Mouse (Mus musculus): ENCODE results near the gene Sdr39u1. TPM values are rescaled to one million over a fixed set of nuclear protein-coding genes. Genes with fewer than 3 reads are reported as not detected.

Sdr39u1 gene
- 22.3 and 25.1 TPM in 2 replicates for polyA plus RNA-seq (2012; rRNA removed)

GRCm38 (mm10) chr14:55899701-55900413 lies at the start of gene Sdr39u1:
Gene Sdr39u1 (minus strand): TSS chr14:55900293.
- peaks cover 14% of the 10 kb centered on the region for H3K36me3 ChIP-seq (ENCODE audit: control insufficient read depth, insufficient read depth, low read length)
- H3K27me3 ChIP-seq (ENCODE audit: control insufficient read depth, insufficient read depth, low read length): no peaks in the 10 kb centered on the region
- DNase-seq (ENCODE audit: low read depth in 1 of 2, low spot score in 2 of 2): peak; percentile 79 to 87
- WGBS: under 1% methylated on average over 39 of the region's 39 CpGs
- TF ChIP-seq POLR2A (IDR thresholded peaks at IDR 0.05; ENCODE audit: low read depth, low read length) (peak; percentile 80), CTCF (IDR thresholded peaks at IDR 0.05; ENCODE audit: extremely low read depth, insufficient read depth, insufficient read length, insufficient replicate concordance) (no peak)
- H3K4me3 ChIP-seq (ENCODE audit: extremely low read depth, insufficient read depth, insufficient read length): peak within 1 kb of the TSS; percentile 71
- H3K27ac ChIP-seq (ENCODE audit: insufficient read depth, low read length): peak within 1 kb of the TSS; percentile 75
- H3K4me1 ChIP-seq (ENCODE audit: control insufficient read depth, insufficient read depth, insufficient read length): peaks cover 5% of the 10 kb centered on the region; the same call in 1 of the 2 replicates

DNA sequence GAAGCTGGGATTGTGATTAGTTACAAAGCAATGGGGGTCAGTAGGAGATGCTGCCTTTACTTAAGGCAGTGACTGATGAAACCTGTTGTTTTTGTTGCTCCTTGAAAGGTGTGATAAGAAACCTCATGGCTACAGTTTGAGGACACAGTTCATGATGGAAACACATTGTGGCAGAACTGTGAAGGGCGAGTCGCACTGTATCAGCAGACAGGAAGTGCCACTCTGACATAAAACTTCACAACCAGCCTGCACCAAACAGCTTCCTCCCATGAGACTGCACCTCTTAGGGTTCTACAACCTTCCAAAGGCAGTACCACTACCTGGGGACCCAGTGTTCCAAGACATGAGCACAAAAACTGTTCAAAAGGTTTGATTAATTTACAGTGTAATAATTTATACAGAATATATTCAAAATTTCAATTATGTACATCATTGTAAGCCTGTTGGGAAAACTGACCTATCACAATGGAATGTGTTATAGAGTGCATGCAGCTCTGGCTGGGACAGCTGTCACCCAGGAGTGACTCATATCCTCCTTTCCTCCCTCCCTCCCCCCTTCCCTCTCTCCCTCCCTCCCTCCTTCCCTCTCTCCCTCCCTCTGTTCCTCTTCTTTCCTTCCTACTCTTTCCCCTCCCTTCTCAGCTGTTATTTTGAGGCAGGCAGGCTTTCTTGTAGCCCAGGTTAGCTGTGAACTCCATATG lies 46.3 kb upstream of the Sdr39u1 start:
- peak in 1 of 2 experiments; percentile 2 for DNase-seq (ENCODE audit: low read depth in 1 of 2, low spot score in 2 of 2)
- H3K4me1 ChIP-seq (ENCODE audit: control insufficient read depth, insufficient read depth, insufficient read length): no peaks in the 10 kb centered on the region
- WGBS: 10% methylated on average over 2 of the region's 2 CpGs
- H3K4me3 ChIP-seq (ENCODE audit: extremely low read depth, insufficient read depth, insufficient read length): no peak overlapping the region
- H3K27ac ChIP-seq (ENCODE audit: insufficient read depth, low read length): no peak overlapping the region
- H3K27me3 ChIP-seq (ENCODE audit: control insufficient read depth, insufficient read depth, low read length): no peaks in the 10 kb centered on the region
- no peaks in the 10 kb centered on the region for H3K36me3 ChIP-seq (ENCODE audit: control insufficient read depth, insufficient read depth, low read length)
- no peak for TF ChIP-seq POLR2A (IDR thresholded peaks at IDR 0.05; ENCODE audit: low read depth, low read length)
- no peak for TF ChIP-seq CTCF (IDR thresholded peaks at IDR 0.05; ENCODE audit: extremely low read depth, insufficient read depth, insufficient read length, insufficient replicate concordance)

DNA sequence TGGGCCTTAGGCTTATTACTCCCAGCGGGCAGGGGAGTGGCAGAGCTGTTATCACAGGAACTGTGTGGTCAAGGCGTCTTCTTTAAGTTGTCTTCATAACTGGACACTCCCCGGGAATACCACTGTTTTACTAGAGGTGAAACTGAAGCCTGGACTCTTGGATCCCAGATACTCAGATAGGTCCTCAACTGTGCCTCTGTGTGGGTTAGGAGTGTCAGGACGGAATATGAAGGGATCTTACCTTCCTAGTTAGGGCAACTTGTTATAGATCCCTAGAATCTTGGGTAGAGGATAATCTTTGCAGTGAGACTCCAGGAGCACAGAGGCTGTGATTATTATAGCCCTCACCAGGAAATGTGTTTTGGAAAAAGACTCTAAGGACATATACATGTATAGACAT lies 44.5 kb upstream of the Sdr39u1 start, which contains the start of gene Cma1:
Gene Cma1, minus strand, starts transcription at position 101 of the 400 bp plus-strand sequence.
- Histone ChIP-seq H3K4me3 (ENCODE audit: extremely low read depth, insufficient read depth, insufficient read length) (no peak within 1 kb of the TSS), H3K36me3 (ENCODE audit: control insufficient read depth, insufficient read depth, low read length) (no peaks in the 10 kb centered on the region), H3K4me1 (ENCODE audit: control insufficient read depth, insufficient read depth, insufficient read length) (no peaks in the 10 kb centered on the region), H3K27ac (ENCODE audit: insufficient read depth, low read length) (no peak within 1 kb of the TSS), H3K27me3 (ENCODE audit: control insufficient read depth, insufficient read depth, low read length) (no peaks in the 10 kb centered on the region)
- DNase-seq (ENCODE audit: low read depth in 1 of 2, low spot score in 2 of 2): no peak
- no peak for TF ChIP-seq POLR2A (IDR thresholded peaks at IDR 0.05; ENCODE audit: low read depth, low read length)
- 90% methylated on average over 4 of the region's 4 CpGs for WGBS

DNA sequence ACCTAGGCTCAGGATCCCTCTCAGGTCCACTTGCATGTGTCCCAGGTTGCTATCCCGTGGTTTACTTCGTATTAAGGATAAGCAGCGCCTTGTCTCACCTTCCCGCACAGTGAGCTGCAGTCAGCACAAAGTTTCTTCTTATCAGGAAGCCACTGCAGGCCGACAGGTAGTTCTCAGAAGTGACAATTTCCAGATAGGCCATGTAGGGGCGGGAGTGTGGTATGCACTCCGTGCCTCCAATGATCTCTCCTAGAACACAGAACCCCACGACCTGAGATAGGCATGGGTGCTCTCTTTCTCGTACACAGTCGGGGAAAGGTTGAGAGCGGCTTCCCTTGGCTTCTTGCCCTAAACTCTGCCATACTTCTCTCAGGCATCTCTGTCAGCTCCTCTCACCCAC lies 43.5 kb upstream of the Sdr39u1 start:
- WGBS: 80% methylated on average over 11 of the region's 11 CpGs
- no peaks in the 10 kb centered on the region for H3K27me3 ChIP-seq (ENCODE audit: control insufficient read depth, insufficient read depth, low read length)
- H3K4me1 ChIP-seq (ENCODE audit: control insufficient read depth, insufficient read depth, insufficient read length): no peaks in the 10 kb centered on the region
- no peak for TF ChIP-seq CTCF (IDR thresholded peaks at IDR 0.05; ENCODE audit: extremely low read depth, insufficient read depth, insufficient read length, insufficient replicate concordance)
- no peak for TF ChIP-seq POLR2A (IDR thresholded peaks at IDR 0.05; ENCODE audit: low read depth, low read length)
- H3K4me3 ChIP-seq (ENCODE audit: extremely low read depth, insufficient read depth, insufficient read length): no peak overlapping the region
- no peak overlapping the region for H3K27ac ChIP-seq (ENCODE audit: insufficient read depth, low read length)
- DNase-seq (ENCODE audit: low read depth in 1 of 2, low spot score in 2 of 2): no peak
- H3K36me3 ChIP-seq (ENCODE audit: control insufficient read depth, insufficient read depth, low read length): no peaks in the 10 kb centered on the region

GRCm38 (mm10) chr14:55940070-55940800 lies 40.1 kb upstream of the Sdr39u1 start:
- no peak overlapping the region for H3K27ac ChIP-seq (ENCODE audit: insufficient read depth, low read length)
- DNase-seq (ENCODE audit: low read depth in 1 of 2, low spot score in 2 of 2): no peak
- WGBS: 58% methylated on average over 7 of the region's 7 CpGs
- no peaks in the 10 kb centered on the region for H3K36me3 ChIP-seq (ENCODE audit: control insufficient read depth, insufficient read depth, low read length)
- TF ChIP-seq CTCF (IDR thresholded peaks at IDR 0.05; ENCODE audit: extremely low read depth, insufficient read depth, insufficient read length, insufficient replicate concordance): no peak
- no peak for TF ChIP-seq POLR2A (IDR thresholded peaks at IDR 0.05; ENCODE audit: low read depth, low read length)
- no peaks in the 10 kb centered on the region for H3K4me1 ChIP-seq (ENCODE audit: control insufficient read depth, insufficient read depth, insufficient read length)
- no peak overlapping the region for H3K4me3 ChIP-seq (ENCODE audit: extremely low read depth, insufficient read depth, insufficient read length)
- no peaks in the 10 kb centered on the region for H3K27me3 ChIP-seq (ENCODE audit: control insufficient read depth, insufficient read depth, low read length)

DNA sequence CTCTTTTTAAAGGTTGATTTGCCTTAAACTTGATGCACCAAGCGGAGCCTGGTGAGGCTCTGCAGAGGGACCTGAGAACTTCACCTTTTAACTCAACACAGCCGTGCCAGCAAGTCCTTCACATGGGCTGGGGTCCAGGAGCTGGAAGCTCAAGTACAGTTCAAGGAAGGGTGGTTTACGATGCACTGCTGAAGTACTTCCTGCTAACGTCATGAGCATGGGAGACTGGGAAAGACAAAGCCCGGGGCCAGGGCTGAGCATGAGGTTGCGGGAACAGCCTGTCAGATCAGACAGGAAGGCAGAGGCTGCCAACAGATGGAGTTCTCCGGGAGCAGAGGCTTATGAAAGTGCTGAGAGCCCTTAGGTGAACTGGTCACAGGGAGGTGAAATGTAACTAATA lies 33.5 kb upstream of the Sdr39u1 start:
- WGBS: 47% methylated on average over 7 of the region's 7 CpGs
- DNase-seq (ENCODE audit: low read depth in 1 of 2, low spot score in 2 of 2): no peak
- no peak overlapping the region for H3K4me3 ChIP-seq (ENCODE audit: extremely low read depth, insufficient read depth, insufficient read length)
- H3K27ac ChIP-seq (ENCODE audit: insufficient read depth, low read length): no peak overlapping the region
- H3K27me3 ChIP-seq (ENCODE audit: control insufficient read depth, insufficient read depth, low read length): no peaks in the 10 kb centered on the region
- no peak for TF ChIP-seq CTCF (IDR thresholded peaks at IDR 0.05; ENCODE audit: extremely low read depth, insufficient read depth, insufficient read length, insufficient replicate concordance)
- no peaks in the 10 kb centered on the region for H3K36me3 ChIP-seq (ENCODE audit: control insufficient read depth, insufficient read depth, low read length)
- no peaks in the 10 kb centered on the region for H3K4me1 ChIP-seq (ENCODE audit: control insufficient read depth, insufficient read depth, insufficient read length)
